Mouse (Mus musculus): Measurements from ENCODE around the gene Rac1. TPM values are rescaled to one million over a fixed set of nuclear protein-coding genes. Genes with fewer than 3 reads are reported as not detected.
A peak's percentile ranks its signal among the peaks of the same experiment; 100 is the strongest.
"Not testable (repeated sequence)": the region's sequence is repeated elsewhere in the genome, so short reads cannot be mapped to it uniquely, and the experiment has no call there.

Rac1 gene
- polyA plus RNA-seq, 1 experiment from 2014 or later, result 431 TPM

DNA sequence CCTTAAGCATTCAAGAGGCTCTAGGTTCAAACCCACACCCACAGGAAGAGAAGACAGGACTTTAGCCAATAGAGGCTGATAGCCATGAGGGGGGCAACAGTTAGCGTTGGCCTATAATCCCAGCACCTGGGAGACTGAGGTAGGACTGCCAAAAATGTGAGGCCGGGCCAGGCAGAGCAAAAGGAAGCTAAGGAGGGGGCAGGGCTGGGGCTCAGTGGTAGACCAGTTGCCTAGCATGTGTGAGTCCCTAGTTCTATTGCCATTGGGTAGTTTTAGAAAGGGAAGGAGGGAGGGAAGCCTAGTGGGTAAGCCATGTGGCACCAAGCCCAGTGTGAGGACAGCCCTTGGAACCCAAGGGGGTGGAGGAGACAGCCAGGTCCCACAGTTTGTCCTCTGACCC lies 26.2 kb downstream of the Rac1 start:
- WGBS, result 85% methylated on average over 2 of the region's 2 CpGs
- H3K36me3 ChIP-seq, result peaks cover 50% of the 10 kb centered on the region
- no peak for DNase-seq (ENCODE audit: low spot score)
- H3K27me3 ChIP-seq (ENCODE audit: insufficient read depth, poor library complexity, severe bottlenecking), result no peaks in the 10 kb centered on the region
- no peaks in the 10 kb centered on the region for H3K9me3 ChIP-seq
- no peak overlapping the region for H3K27ac ChIP-seq
- no peak overlapping the region for H3K4me3 ChIP-seq
- H3K4me1 ChIP-seq, result 0 out of 2 replicates have a peak, but pooled peaks cover 5% of the 10 kb centered on the region

DNA sequence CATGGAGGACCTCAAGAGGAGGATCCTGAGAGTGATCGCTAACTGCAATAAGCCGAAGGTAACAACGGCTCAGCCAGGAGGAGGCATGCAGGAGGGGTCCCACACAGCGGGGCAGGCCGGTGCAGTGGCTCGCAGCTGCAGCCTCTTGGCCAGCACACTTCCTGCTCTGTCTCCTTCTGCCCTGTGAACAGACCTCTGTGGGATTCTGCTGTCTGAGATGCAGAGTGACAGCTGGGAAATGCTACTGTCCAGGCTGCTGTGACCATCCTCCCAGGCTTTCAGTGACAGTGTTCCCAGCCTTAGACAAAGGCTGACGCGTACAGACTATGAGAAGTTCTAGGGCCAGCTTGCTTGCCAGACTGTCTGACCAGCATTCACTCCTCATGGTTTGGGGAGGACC lies 26.7 kb downstream of the Rac1 start:
- H3K36me3 ChIP-seq, result peaks cover 54% of the 10 kb centered on the region
- no peaks in the 10 kb centered on the region for H3K27me3 ChIP-seq (ENCODE audit: insufficient read depth, poor library complexity, severe bottlenecking)
- no peak overlapping the region for H3K27ac ChIP-seq
- WGBS, result 86% methylated on average over 8 of the region's 8 CpGs
- H3K4me3 ChIP-seq, result no peak overlapping the region
- 0 out of 2 replicates have a peak, but pooled peaks cover 5% of the 10 kb centered on the region for H3K4me1 ChIP-seq
- H3K9me3 ChIP-seq, result no peaks in the 10 kb centered on the region
- no peak for DNase-seq (ENCODE audit: low spot score)

DNA sequence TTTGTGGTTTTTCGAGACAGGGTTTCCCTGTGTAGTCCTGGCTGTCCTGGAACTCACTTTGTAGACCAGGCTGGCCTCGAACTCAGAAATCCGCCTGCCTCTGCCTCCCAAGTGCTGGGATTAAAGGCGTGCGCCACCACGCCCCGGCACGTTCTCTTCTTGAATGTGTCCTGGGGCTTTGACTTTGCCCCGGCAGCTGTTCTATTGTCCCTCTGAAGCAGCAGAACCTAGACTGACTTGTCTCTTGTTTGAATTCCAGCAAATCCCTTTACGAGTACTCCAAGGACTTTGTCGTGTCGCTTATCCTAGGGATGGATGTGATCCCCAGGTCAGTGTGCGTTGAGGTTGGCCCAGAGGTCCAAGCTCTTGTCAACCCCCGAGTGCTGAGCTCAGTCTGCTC lies 27.1 kb downstream of the Rac1 start:
- WGBS, result 89% methylated on average over 14 of the region's 14 CpGs
- DNase-seq (ENCODE audit: low spot score); H3K27ac ChIP-seq; H3K27me3 ChIP-seq (ENCODE audit: insufficient read depth, poor library complexity, severe bottlenecking); H3K4me3 ChIP-seq; H3K4me1 ChIP-seq; H3K9me3 ChIP-seq: not testable (repeated sequence)
- peaks cover 51% of the 10 kb centered on the region for H3K36me3 ChIP-seq

DNA sequence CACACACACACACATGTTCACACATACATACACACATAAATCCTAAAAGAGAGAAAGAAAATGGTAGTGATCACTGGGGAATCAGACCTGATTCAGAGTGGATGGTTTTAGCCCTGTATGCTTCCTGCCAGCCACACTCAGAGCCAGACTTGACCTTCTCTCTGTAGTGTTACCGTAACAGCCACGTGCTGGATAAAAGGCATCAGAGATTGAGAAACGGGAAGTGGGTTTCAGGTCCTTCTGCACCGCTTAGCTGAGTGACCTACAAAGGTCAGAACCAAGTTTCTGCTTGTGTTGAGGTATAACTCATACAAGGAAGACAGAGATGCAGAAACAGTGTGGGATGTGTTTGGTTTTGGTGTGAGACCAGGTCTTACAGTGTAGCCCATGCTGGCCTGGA lies 28.1 kb downstream of the Rac1 start:
- 0 out of 2 replicates have a peak, but pooled peaks cover 5% of the 10 kb centered on the region for H3K4me1 ChIP-seq
- H3K9me3 ChIP-seq, result no peaks in the 10 kb centered on the region
- no peaks in the 10 kb centered on the region for H3K27me3 ChIP-seq (ENCODE audit: insufficient read depth, poor library complexity, severe bottlenecking)
- H3K27ac ChIP-seq, result no peak overlapping the region
- peaks cover 50% of the 10 kb centered on the region for H3K36me3 ChIP-seq
- WGBS, result 80% methylated on average over 4 of the region's 4 CpGs
- H3K4me3 ChIP-seq, result no peak overlapping the region
- DNase-seq (ENCODE audit: low spot score), result no peak

DNA sequence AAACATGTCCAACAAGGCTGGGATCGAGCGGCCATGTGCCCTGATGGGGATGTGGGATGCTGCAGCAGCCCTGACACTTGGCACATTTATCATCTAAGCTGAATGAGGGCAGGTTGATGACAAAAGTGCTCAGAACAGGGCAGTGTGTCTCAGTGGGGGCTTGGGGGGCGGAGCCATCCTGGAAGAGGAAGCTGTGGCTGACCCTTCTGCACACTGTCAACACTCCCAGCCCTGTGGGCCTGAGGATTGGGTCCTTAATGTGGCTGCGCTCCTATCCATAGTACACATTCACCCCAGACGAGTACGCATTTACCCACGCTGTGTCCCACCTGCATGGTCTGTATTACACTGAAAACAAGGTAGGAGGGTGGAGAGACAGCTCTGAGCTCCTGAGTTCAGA lies 28.6 kb downstream of the Rac1 start:
- 85% methylated on average over 7 of the region's 7 CpGs for WGBS
- Histone ChIP-seq H3K4me3 (no peak overlapping the region), H3K36me3 (peaks cover 51% of the 10 kb centered on the region), H3K4me1 (0 out of 2 replicates have a peak, but pooled peaks cover 5% of the 10 kb centered on the region), H3K9me3 (no peaks in the 10 kb centered on the region), H3K27ac (no peak overlapping the region), H3K27me3 (ENCODE audit: insufficient read depth, poor library complexity, severe bottlenecking) (no peaks in the 10 kb centered on the region)
- DNase-seq (ENCODE audit: low spot score), result no peak

DNA sequence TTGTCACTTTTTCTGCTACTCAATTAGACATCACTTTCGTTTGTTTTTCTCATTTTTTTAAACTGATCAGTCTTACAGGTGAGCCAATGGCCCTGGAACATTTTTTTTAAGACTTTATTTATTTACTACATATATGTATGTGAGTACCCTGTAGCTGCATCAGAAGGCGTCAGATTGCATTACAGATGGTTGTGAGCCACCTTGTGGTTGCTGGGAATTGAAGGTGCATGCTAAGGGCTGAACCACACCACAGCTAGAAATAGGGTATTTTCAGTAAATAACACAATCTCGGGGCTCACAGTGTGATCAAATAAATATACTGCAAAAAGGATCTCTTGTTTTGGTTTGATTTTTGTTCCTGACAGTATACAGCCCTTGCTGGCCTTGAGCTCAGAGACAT lies 30.4 kb downstream of the Rac1 start:
- 72% methylated on average over 3 of the region's 3 CpGs for WGBS
- Histone ChIP-seq H3K4me3 (no peak overlapping the region), H3K36me3 (peaks cover 46% of the 10 kb centered on the region), H3K27me3 (ENCODE audit: insufficient read depth, poor library complexity, severe bottlenecking) (no peaks in the 10 kb centered on the region), H3K27ac (no peak overlapping the region), H3K4me1 (peaks cover 8% of the 10 kb centered on the region; the same call in 1 of the 2 replicates), H3K9me3 (no peaks in the 10 kb centered on the region)
- DNase-seq (ENCODE audit: low spot score), result no peak

DNA sequence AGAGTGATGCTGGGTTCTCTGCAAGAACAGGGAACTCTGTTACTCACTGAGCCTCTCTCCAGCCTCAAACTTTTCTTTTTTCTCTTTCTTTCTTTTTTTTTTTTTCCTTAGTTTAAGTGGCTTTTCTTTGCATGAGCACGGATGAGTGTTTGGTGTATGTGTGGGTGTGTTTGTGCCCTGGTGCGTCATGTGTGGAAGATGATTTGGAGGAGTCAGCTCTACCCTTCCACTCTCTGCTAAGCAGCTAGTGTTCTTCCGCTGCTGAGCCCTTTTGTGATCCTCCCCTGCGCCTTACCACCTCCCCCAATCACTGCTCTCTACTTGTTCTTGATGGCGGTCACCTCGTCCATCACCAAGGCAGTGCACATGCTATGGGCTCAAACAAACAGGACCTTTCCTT lies 32.1 kb downstream of the Rac1 start:
- Histone ChIP-seq H3K4me3 (no peak overlapping the region), H3K4me1 (peaks cover 8% of the 10 kb centered on the region; the same call in 1 of the 2 replicates), H3K9me3 (no peaks in the 10 kb centered on the region), H3K36me3 (peaks cover 44% of the 10 kb centered on the region), H3K27ac (no peak overlapping the region), H3K27me3 (ENCODE audit: insufficient read depth, poor library complexity, severe bottlenecking) (no peaks in the 10 kb centered on the region)
- no peak for DNase-seq (ENCODE audit: low spot score)
- WGBS, result 93% methylated on average over 6 of the region's 6 CpGs

DNA sequence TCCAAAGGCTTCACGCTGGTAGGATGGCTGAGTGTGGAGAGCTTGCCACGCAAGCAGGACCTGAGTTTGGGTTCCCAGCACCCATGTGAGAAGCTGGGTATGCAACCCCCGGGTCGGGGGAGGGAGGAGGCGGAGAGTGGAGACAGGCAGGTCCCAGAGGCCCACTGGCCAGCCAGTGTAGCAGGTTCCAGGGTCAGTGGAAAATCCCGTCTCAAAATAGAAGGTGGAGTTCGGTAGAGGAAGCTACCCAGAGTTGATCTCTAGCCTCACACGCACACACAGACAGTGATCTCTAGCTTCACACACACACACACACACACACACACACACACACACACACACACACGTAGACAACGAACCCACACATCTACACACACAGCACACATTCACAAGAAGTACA lies 34.7 kb downstream of the Rac1 start:
- H3K4me1 ChIP-seq, result peaks cover 3% of the 10 kb centered on the region; the same call in 1 of the 2 replicates
- no peaks in the 10 kb centered on the region for H3K9me3 ChIP-seq
- H3K27me3 ChIP-seq (ENCODE audit: insufficient read depth, poor library complexity, severe bottlenecking), result no peaks in the 10 kb centered on the region
- no peak for DNase-seq (ENCODE audit: low spot score)
- peaks cover 48% of the 10 kb centered on the region for H3K36me3 ChIP-seq
- 83% methylated on average over 10 of the region's 10 CpGs for WGBS
- no peak overlapping the region for H3K27ac ChIP-seq
- no peak overlapping the region for H3K4me3 ChIP-seq

DNA sequence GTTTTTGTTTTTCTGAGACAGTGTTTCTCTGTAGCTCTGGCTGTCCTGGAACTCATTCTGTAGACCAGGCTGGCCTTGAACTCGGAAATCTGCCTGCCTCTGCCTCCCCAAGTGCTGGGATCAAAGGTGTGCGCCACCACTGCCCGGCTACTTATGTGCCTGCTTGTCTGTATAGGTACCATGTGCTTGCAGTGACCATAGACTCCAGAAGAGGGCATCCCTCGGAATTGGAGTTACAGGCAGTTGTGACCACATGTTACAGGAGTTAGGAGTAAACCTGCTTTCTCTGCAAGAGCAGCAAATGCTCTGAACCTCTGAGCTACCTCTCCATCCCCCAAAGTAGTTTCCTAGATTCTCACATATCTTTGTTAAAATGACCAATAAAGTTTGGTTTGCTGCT lies 36.1 kb downstream of the Rac1 start:
- 87% methylated on average over 4 of the region's 4 CpGs for WGBS
- no peak for DNase-seq (ENCODE audit: low spot score)
- H3K36me3 ChIP-seq, result peaks cover 56% of the 10 kb centered on the region

DNA sequence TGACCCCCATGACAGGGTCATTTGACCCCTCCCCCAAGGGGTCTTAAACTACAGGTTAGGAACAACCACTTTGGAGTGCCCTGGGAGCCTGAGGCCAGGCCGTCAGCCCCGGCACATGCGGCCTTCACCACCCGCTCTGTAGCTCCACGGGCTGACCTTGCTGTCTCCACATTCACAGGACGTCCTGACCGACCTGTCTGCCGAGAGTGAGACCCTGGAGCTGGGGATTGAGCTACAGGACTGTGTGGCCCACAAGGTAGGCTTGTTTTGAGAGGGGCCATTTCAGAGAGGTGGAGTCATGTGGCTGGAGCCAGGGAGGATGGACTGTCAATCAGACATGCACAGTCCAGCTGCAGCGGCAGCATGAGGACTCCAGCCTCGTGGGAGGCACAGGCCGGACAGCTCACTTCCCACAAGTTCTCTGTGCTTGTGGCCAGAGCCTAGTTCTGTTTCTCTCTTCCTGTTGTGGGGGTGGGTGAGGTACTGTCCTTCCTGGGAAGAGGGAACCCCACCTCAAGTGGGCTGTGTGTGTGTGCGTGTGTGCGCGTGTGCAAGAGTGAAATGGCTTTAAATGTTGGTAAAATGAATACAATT lies 38.0 kb downstream of the Rac1 start:
- WGBS, result 81% methylated on average over 14 of the region's 14 CpGs
- H3K4me3 ChIP-seq, result no peak overlapping the region
- no peaks in the 10 kb centered on the region for H3K9me3 ChIP-seq
- H3K27me3 ChIP-seq (ENCODE audit: insufficient read depth, poor library complexity, severe bottlenecking), result no peaks in the 10 kb centered on the region
- H3K4me1 ChIP-seq, result peaks cover 3% of the 10 kb centered on the region; the same call in 1 of the 2 replicates
- no peak for DNase-seq (ENCODE audit: low spot score)
- peaks cover 56% of the 10 kb centered on the region for H3K36me3 ChIP-seq
- H3K27ac ChIP-seq, result no peak overlapping the region

More for the DNA sequence above, 36.1 kb downstream of the Rac1 start:
- no peak overlapping the region for H3K27ac ChIP-seq
- H3K9me3 ChIP-seq, result no peaks in the 10 kb centered on the region
- peaks cover 3% of the 10 kb centered on the region; the same call in 1 of the 2 replicates for H3K4me1 ChIP-seq
- H3K27me3 ChIP-seq (ENCODE audit: insufficient read depth, poor library complexity, severe bottlenecking), result no peaks in the 10 kb centered on the region
- no peak overlapping the region for H3K4me3 ChIP-seq

DNA sequence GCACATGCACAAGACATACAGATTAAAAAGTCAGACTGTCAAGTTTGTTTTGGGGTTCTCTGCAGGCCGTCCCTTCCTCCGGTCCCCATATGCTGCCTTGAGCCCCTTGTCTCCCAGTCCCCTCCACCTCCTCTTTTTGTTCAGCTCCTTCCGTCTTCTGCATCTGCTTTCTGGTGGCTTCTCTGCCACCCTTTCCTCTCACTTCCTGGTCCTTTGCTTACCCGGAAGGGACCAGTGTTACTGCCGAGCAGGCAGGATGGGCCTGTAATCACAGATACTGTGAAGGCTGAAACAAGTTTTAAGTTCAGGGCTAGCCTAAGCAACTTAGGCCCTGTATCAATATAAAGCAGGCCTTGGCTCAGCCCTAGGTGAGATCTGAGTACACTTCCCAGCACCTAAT lies 39.8 kb downstream of the Rac1 start:
- no peaks in the 10 kb centered on the region for H3K9me3 ChIP-seq
- 79% methylated on average over 5 of the region's 5 CpGs for WGBS
- H3K27me3 ChIP-seq (ENCODE audit: insufficient read depth, poor library complexity, severe bottlenecking), result no peaks in the 10 kb centered on the region

DNA sequence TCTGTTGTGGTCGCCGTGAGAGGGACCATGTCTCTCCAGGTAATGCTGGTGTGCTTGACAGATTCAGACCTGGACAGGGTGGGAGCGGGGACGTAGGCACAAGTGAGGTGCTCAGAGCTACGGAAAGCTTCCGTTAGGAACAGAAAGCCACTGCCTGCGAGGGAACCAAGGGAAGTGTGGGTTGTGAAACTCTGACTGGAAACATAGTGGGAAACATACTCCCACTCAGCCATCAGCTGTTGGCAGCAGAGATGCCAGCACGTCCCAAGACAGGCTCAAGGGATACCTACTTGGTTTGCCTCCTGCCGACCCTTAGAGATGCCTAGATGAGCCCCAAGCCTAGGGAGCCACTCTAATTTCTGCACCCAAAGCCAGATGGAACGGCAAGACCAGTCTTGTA lies 40.6 kb downstream of the Rac1 start:
- WGBS, result 89% methylated on average over 10 of the region's 10 CpGs
- H3K4me1 ChIP-seq, result no peaks in the 10 kb centered on the region
- peaks cover 69% of the 10 kb centered on the region for H3K36me3 ChIP-seq
- H3K4me3 ChIP-seq, result no peak overlapping the region
- H3K27ac ChIP-seq, result no peak overlapping the region
- no peaks in the 10 kb centered on the region for H3K9me3 ChIP-seq
- no peak for DNase-seq (ENCODE audit: low spot score)
- no peaks in the 10 kb centered on the region for H3K27me3 ChIP-seq (ENCODE audit: insufficient read depth, poor library complexity, severe bottlenecking)

More for the DNA sequence above, 39.8 kb downstream of the Rac1 start:
- Histone ChIP-seq H3K36me3 (peaks cover 67% of the 10 kb centered on the region), H3K27ac (no peak overlapping the region), H3K4me1 (peaks cover 1% of the 10 kb centered on the region; the same call in 1 of the 2 replicates), H3K4me3 (no peak overlapping the region)
- no peak for DNase-seq (ENCODE audit: low spot score)

DNA sequence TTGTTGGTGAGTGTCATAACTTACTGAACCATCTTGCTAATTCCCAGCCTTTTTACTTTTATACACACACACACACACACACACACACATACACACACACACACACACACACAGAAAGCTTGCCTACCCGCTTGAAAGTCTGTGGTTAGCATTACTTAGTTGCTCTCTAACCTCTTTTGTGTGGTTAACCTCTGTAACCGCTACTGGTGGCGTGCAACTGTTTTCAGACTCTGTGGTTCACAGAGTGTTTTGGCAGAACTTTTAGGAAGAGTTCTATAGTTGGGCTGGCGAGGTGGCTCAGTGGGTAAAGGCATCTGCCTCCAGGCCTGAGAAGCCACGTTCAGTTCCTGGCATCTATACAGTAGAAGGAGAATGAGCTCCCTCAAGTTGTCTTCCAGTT lies 42.9 kb downstream of the Rac1 start:
- Histone ChIP-seq H3K36me3 (peaks cover 76% of the 10 kb centered on the region), H3K27ac (no peak overlapping the region), H3K27me3 (ENCODE audit: insufficient read depth, poor library complexity, severe bottlenecking) (no peaks in the 10 kb centered on the region), H3K4me3 (no peak overlapping the region), H3K4me1 (no peaks in the 10 kb centered on the region), H3K9me3 (no peaks in the 10 kb centered on the region)
- no peak for DNase-seq (ENCODE audit: low spot score)
- 87% methylated on average over 5 of the region's 5 CpGs for WGBS

DNA sequence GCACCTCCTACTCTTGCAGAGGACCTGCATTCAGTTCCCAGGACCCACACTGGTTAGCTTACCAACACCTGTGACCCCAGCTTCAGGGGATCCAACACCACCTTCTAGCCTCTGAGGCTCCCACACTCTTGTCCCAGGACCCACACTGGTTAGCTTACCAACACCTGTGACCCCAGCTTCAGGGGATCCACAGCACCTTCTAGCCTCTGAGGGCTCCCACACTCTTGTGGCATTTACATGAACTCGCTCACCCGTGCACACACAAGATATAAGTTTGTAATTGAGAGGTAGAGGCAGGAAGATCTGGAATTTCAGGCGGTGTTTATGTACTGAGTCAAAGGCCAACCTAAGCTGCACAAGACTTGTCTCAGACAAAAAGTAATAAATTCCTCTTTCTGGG lies 49.9 kb downstream of the Rac1 start:
- Histone ChIP-seq H3K27ac (no peak overlapping the region), H3K4me3 (no peak overlapping the region), H3K4me1 (no peaks in the 10 kb centered on the region; the same call in 1 of the 2 replicates), H3K9me3 (no peaks in the 10 kb centered on the region), H3K27me3 (ENCODE audit: insufficient read depth, poor library complexity, severe bottlenecking) (no peaks in the 10 kb centered on the region), H3K36me3 (peaks cover 85% of the 10 kb centered on the region)
- WGBS, result 93% methylated on average over 3 of the region's 3 CpGs
- DNase-seq (ENCODE audit: low spot score), result peak; percentile 53
